Mouse (Mus musculus): ENCODE data around the gene Dbp.

- no peak for TF ChIP-seq POLR2A (IDR thresholded peaks at IDR 0.05; ENCODE audit: low read depth, low read length)
- no peak for TF ChIP-seq CTCF (IDR thresholded peaks at IDR 0.05; ENCODE audit: extremely low read depth, insufficient read depth, insufficient read length, insufficient replicate concordance)
Measured at GRCm38 (mm10) chr7:45714630-45715089, 9.8 kb downstream of the Dbp start.
